Mouse (Mus musculus): ENCODE results near the gene Chst11. TPM values are rescaled to one million over a fixed set of nuclear protein-coding genes. Genes with fewer than 3 reads are reported as not detected.

Gene Chst11
- polyA plus RNA-seq, 1 experiment: 22.7 TPM

- DNase-seq (ENCODE audit: low read depth): no peak
- TF ChIP-seq POLR2A (IDR thresholded peaks at IDR 0.05; ENCODE audit: borderline replicate concordance, extremely low read depth, insufficient read depth, insufficient read length, poor library complexity, severe bottlenecking): no peak
- TF ChIP-seq CTCF (IDR thresholded peaks at IDR 0.05; ENCODE audit: borderline replicate concordance, extremely low read depth, insufficient read depth, insufficient read length): no peak
Measured at GRCm38 (mm10) chr10:83165521-83166243, 180.4 kb downstream of the Chst11 start.

DNA sequence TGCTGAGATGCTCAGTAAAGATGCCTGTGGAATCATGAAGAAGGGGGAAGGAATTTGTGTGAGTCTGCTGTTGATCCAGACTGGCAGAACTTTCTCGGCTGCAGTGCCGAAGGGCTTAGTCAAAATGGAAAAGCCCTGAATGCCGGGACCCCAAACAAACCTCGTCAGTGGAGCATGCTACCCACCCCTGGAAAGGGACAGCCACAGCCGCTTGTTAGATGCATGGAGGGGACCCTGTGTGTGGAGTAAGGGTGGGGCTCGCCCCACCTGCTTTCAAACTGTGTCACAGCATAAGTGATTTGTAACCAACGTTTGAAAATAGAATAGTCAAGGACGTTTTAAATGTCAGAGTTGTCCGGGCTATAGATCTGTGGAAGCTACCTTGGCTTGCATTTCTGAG lies 181.0 kb downstream of the Chst11 start:
- no peak for DNase-seq (ENCODE audit: low read depth)
- TF ChIP-seq CTCF (IDR thresholded peaks at IDR 0.05; ENCODE audit: borderline replicate concordance, extremely low read depth, insufficient read depth, insufficient read length) (no peak), POLR2A (IDR thresholded peaks at IDR 0.05; ENCODE audit: borderline replicate concordance, extremely low read depth, insufficient read depth, insufficient read length, poor library complexity, severe bottlenecking) (no peak)

DNA sequence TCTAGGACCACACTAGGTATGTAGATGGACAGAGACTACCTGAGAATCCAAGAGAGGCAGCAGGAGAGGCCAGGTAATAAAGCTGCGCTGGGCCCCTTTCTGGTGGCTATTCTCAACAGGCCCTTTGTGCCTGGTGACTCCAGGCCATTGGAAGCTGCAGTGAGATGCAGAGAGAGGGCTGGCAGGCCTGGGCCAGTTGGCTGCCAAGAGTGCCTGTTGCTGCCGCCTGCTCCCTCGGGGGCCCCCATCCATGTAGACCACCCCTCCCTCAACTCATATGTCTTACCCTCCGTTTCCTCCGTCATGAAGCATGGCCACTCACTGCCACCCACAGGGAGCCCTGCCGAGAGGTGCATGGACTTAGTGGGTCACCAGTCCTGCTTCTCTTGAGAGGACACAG lies 182.2 kb downstream of the Chst11 start:
- DNase-seq (ENCODE audit: low read depth): no peak

DNA sequence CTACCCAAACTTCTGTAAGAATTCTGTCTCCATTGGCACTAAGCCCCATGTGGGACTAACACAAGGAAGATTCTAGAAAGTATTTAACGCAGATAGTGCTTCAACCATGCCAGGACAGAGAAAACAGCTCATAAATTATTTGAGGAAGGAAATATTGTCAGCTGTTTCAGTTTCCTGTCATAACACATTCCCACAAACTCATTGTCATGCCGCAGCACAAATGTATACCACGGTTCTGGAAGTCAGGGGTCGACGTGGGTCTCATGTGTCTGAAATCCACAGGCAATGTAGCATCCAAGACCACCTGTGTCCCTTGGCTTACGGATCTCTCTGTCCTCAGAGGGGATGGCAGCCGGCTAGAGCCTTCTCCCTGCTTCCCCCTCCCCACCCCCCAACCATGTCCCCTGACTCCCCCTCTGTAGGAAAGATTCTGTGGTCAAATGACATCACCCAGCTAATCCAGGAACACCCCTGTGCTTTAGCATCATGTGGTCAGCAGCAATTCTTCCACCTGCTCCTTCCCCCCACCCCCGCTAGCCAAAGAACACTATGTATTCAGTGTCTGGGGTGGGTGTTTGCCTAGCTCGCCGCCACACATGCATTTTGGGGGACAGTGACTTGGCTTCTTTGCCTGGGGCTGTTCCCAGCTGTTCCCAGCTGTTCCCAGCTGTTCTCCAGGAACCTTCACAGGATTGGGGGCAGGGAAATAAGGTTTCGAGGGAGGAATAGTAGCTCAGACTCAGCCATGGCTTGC lies 183.2 kb downstream of the Chst11 start:
- TF ChIP-seq POLR2A (IDR thresholded peaks at IDR 0.05; ENCODE audit: borderline replicate concordance, extremely low read depth, insufficient read depth, insufficient read length, poor library complexity, severe bottlenecking) (no peak), CTCF (IDR thresholded peaks at IDR 0.05; ENCODE audit: borderline replicate concordance, extremely low read depth, insufficient read depth, insufficient read length) (no peak)
- no peak for DNase-seq (ENCODE audit: low read depth)

More for the DNA sequence above, 182.2 kb downstream of the Chst11 start:
- TF ChIP-seq CTCF (IDR thresholded peaks at IDR 0.05; ENCODE audit: borderline replicate concordance, extremely low read depth, insufficient read depth, insufficient read length) (no peak), POLR2A (IDR thresholded peaks at IDR 0.05; ENCODE audit: borderline replicate concordance, extremely low read depth, insufficient read depth, insufficient read length, poor library complexity, severe bottlenecking) (no peak)

DNA sequence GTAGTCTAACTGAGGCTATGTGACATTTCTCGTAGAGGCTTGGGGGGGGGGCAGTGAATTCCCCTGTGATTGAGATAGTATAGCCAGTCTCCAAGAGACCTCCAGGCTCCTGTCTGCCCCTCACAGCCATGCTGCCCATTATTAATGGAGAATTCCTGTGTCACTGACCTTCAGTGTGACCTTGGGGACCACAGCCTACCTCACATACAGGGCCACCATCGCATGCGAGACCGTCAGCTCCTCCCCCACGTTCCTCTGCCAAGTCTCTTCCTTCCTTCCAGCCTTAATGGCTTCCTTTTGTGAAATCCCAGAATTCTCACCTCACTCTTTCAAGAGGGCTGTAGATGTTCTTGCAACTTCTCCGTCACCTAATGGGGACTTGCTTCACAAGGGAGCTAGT lies 184.3 kb downstream of the Chst11 start:
- TF ChIP-seq CTCF (IDR thresholded peaks at IDR 0.05; ENCODE audit: borderline replicate concordance, extremely low read depth, insufficient read depth, insufficient read length) (no peak), POLR2A (IDR thresholded peaks at IDR 0.05; ENCODE audit: borderline replicate concordance, extremely low read depth, insufficient read depth, insufficient read length, poor library complexity, severe bottlenecking) (no peak)
- DNase-seq (ENCODE audit: low read depth): no peak

DNA sequence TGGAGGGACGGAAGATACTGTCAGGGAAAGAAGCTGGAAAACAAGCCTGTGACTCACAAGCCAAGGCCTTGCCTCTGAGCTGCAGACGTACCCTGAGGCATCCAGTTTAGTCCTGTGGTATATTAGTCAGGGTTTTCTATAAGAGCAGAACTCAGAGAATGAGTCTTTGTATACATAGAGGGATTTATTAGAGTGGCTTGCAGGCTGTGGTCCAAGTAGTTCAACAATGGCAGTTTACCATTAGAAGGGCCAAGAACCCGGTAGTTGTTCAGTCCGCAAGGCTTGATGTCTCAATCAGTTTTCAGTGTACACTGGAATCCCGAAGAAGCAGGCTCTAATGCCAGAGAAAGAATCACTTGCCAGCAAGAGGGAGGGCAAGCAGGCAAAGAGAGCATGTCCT lies 192.9 kb downstream of the Chst11 start:
- TF ChIP-seq CTCF (IDR thresholded peaks at IDR 0.05; ENCODE audit: borderline replicate concordance, extremely low read depth, insufficient read depth, insufficient read length) (no peak), POLR2A (IDR thresholded peaks at IDR 0.05; ENCODE audit: borderline replicate concordance, extremely low read depth, insufficient read depth, insufficient read length, poor library complexity, severe bottlenecking) (no peak)
- peak; percentile 61 for DNase-seq (ENCODE audit: low read depth)

- no peak for DNase-seq (ENCODE audit: low read depth)
- TF ChIP-seq CTCF (IDR thresholded peaks at IDR 0.05; ENCODE audit: borderline replicate concordance, extremely low read depth, insufficient read depth, insufficient read length): no peak
- no peak for TF ChIP-seq POLR2A (IDR thresholded peaks at IDR 0.05; ENCODE audit: borderline replicate concordance, extremely low read depth, insufficient read depth, insufficient read length, poor library complexity, severe bottlenecking)
Measured at GRCm38 (mm10) chr10:83178661-83179060, 193.4 kb downstream of the Chst11 start.

DNA sequence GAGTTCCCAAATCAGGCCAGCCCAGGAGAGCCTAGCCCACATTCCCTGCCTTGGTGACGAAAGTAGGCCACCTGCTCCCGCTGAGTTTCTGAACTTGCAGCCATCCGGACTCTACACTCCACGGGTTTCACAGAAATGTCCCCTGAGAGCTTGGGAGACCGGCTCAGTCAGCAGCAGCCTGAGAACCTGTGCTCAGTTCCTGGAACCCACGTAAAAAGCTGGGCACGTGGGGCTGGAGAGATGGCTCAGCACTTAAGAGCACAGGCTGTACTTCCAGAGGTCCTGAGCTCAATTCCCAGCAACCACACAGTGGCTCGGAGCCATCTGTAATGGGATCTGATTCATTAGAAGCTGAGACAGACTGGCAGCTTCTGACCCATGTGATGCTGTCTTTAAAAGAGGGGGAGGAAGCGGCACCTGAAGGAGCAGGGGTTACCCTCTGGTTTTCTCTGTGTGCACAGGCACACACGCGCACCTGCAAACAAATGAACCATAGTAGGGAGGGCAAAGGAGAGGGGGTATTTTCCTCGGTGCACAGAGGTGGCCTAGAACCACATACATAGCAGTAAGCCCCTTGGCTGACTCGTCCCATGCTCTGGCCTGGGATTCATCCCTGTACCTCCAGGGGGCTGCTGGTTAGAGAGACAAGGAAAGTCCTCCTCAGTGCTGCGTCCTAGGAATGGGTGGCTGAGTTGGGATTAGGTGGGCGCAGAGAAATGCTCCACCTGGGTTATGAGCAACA lies 196.7 kb downstream of the Chst11 start:
- no peak for TF ChIP-seq POLR2A (IDR thresholded peaks at IDR 0.05; ENCODE audit: borderline replicate concordance, extremely low read depth, insufficient read depth, insufficient read length, poor library complexity, severe bottlenecking)
- TF ChIP-seq CTCF (IDR thresholded peaks at IDR 0.05; ENCODE audit: borderline replicate concordance, extremely low read depth, insufficient read depth, insufficient read length): no peak
- DNase-seq (ENCODE audit: low read depth): peak; percentile 34

DNA sequence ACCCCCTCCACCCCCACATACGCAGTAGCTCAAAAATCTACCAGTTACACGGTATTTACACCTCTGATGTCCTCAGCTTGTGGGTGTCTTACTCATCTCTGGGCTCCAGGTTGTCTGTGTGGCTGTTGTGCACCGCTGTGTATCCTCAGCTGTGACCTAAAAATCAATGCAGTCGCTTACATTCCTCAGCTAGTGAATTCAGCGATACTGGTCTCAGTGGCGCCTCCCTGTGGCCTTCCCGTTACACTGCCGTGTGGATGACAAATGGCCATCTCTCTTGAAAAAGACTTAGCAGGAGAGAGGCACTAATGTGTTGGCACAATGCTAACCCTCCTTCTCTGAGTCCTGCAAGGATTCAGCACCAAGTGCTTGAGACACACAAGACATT lies 197.3 kb downstream of the Chst11 start:
- peak; percentile 82 for DNase-seq (ENCODE audit: low read depth)
- TF ChIP-seq CTCF (IDR thresholded peaks at IDR 0.05; ENCODE audit: borderline replicate concordance, extremely low read depth, insufficient read depth, insufficient read length) (peak; percentile 79), POLR2A (IDR thresholded peaks at IDR 0.05; ENCODE audit: borderline replicate concordance, extremely low read depth, insufficient read depth, insufficient read length, poor library complexity, severe bottlenecking) (no peak)

GRCm38 (mm10) chr10:83183634-83184479 lies 198.6 kb downstream of the Chst11 start:
- TF ChIP-seq CTCF (IDR thresholded peaks at IDR 0.05; ENCODE audit: borderline replicate concordance, extremely low read depth, insufficient read depth, insufficient read length) (no peak), POLR2A (IDR thresholded peaks at IDR 0.05; ENCODE audit: borderline replicate concordance, extremely low read depth, insufficient read depth, insufficient read length, poor library complexity, severe bottlenecking) (no peak)
- no peak for DNase-seq (ENCODE audit: low read depth)
